Mouse (Mus musculus) thymus, adult 2 months (tissue): ENCODE data around the gene Gm20388.

ENCODE experiments used
- CTCF ChIP-seq: fragments of 200-500 bp; IDR thresholded peaks from 2 replicates; pipeline ENCODE4 v1.5.1; 2012; ENCODE audit warnings: mild to moderate bottlenecking, control low read depth, low read length, moderate library complexity, borderline replicate concordance; ENCODE audit not compliant: control insufficient read depth, poor library complexity, insufficient read depth; ENCODE audit errors: extremely low read depth
- POLR2A ChIP-seq: fragments of 200-500 bp; IDR thresholded peaks from 2 replicates; pipeline ENCODE4 v1.6.1; 2012; ENCODE audit warnings: mild to moderate bottlenecking, low read length, control low read depth, moderate library complexity; ENCODE audit not compliant: control insufficient read depth, poor library complexity, insufficient read depth; ENCODE audit errors: extremely low read depth

DNA sequence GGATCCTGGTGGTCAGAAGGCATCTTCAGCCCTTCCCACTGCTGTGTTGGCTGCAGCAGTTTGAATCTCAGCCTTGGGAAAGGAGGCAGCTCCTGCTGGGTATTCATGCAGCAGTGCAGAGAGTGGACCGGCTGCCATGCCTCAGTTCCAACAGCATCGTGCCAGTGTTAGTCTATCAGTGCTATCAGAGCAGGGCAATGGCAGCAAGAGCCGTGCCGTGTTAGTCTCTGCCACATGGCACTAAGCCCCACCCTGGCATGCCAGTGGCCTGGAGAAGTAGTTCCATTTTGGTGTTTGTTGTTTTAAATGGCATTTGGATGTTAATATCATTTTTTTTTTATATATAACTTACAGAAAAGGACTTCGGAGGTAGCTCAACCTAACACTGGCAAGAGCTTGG lies 3198.3 kb downstream of the Gm20388 start:
- TF ChIP-seq CTCF (no peak), POLR2A (no peak)
